Comparison of ENCODE assay signal across 8 mouse cellular contexts in the genomic region with DNA sequence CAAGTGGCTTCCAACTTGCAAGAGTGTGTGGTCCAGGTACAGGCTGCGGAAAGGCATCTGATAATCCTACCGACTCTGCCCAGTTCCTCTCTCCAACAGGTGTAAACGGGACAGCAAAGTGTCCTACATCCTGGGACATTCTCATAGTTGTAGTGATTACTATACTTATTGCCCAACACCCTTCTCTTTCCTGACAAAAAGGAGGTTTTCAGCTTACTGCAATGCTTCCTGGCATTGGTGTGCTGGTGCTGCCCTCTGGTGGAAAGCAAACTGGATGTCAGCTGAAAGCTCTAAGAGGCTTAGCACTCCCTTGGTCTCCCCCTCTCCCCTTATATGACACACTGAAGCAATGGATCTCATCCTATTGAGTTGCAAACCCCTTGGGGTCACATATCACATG. TPM values are rescaled to one million over a fixed set of nuclear protein-coding genes. Genes with fewer than 3 reads are reported as not detected.
A peak's percentile ranks its signal among the peaks of the same experiment; 100 is the strongest.
DNase-seq lines count a peak whose midpoint lies in the region; ATAC-seq and TF ChIP-seq lines count a peak whose summit lies in the region.

No protein-coding gene starts in this region.

- no peaks in the 10 kb centered on the region for H3K27me3 ChIP-seq in ES-Bruce4 (ENCODE audit: control insufficient read depth, insufficient read depth, low read length, poor library complexity, severe bottlenecking)
- H3K27me3 ChIP-seq in embryonic facial prominence, embryonic 10.5 days (replicated peaks; ENCODE audit: low read depth, poor library complexity, severe bottlenecking), result peaks cover 82% of the 10 kb centered on the region
- peaks cover 3% of the 10 kb centered on the region; the same call in 1 of the 2 replicates for H3K27me3 ChIP-seq in hindbrain, embryonic 12.5 days

- WGBS in embryonic facial prominence, embryonic 10.5 days, result 81% methylated on average over 3 of the region's 3 CpGs
- 72% methylated on average over 3 of the region's 3 CpGs for WGBS in hindbrain, embryonic 12.5 days

- no peaks in the 10 kb centered on the region for H3K9me3 ChIP-seq in ES-Bruce4 (replicated peaks; ENCODE audit: control insufficient read depth, insufficient read depth, low read length, poor library complexity, severe bottlenecking)
- no peaks in the 10 kb centered on the region for H3K9me3 ChIP-seq in embryonic facial prominence, embryonic 10.5 days
- no peaks in the 10 kb centered on the region for H3K9me3 ChIP-seq in hindbrain, embryonic 12.5 days (replicated peaks)

- peak; percentile 25 to 77 for DNase-seq in adrenal gland, adult (ENCODE audit: inconsistent age in 2 of 2, low spot score in 1 of 2)
- DNase-seq in embryonic facial prominence, embryonic 10.5 days (ENCODE audit: low spot score), result peak; percentile 42
- peak; percentile 43 for DNase-seq in layer of hippocampus, adult 9-11 months
- peak; percentile 35 for DNase-seq in lung, postnatal 25 days (ENCODE audit: low spot score)
- peak; percentile 62 for DNase-seq in retina, postnatal 1 day

- H3K27ac ChIP-seq in ES-Bruce4 (ENCODE audit: insufficient read depth, low read length), result no peak overlapping the region
- H3K27ac ChIP-seq in embryonic facial prominence, embryonic 10.5 days (replicated peaks), result no peak overlapping the region
- H3K27ac ChIP-seq in hindbrain, embryonic 12.5 days, result no peak overlapping the region

- H3K4me3 ChIP-seq in ES-Bruce4 (ENCODE audit: low read depth, low read length), result no peak overlapping the region
- H3K4me3 ChIP-seq in embryonic facial prominence, embryonic 10.5 days, result no peak overlapping the region
- no peak overlapping the region for H3K4me3 ChIP-seq in hindbrain, embryonic 12.5 days

- H3K9ac ChIP-seq in ES-Bruce4 (ENCODE audit: low read depth, poor library complexity, severe bottlenecking), result no peak overlapping the region
- no peak overlapping the region for H3K9ac ChIP-seq in hindbrain, embryonic 12.5 days

- ATAC-seq in hindbrain, embryonic 12.5 days (ENCODE audit: low FRiP score), result peak; percentile 40; the same call in 1 of the 2 replicates
- no peak for ATAC-seq in erythroblast, adult 5-6 weeks (replicated peaks; ENCODE audit: low FRiP score, poor library complexity, severe bottlenecking)

- peak; percentile 22 for TF ChIP-seq CTCF in ES-Bruce4 (IDR thresholded peaks at IDR 0.05; ENCODE audit: low read depth, low read length)

- H3K4me2 ChIP-seq in hindbrain, embryonic 12.5 days (replicated peaks), result no peak overlapping the region

- H3K36me3 ChIP-seq in ES-Bruce4 (ENCODE audit: control insufficient read depth, insufficient read depth, low read length, poor library complexity, severe bottlenecking), result peaks cover 6% of the 10 kb centered on the region; the same call in 1 of the 2 replicates
- peaks cover 22% of the 10 kb centered on the region for H3K36me3 ChIP-seq in embryonic facial prominence, embryonic 10.5 days (replicated peaks)
- H3K36me3 ChIP-seq in hindbrain, embryonic 12.5 days, result peaks cover 7% of the 10 kb centered on the region; the same call in 1 of the 2 replicates

- no peaks in the 10 kb centered on the region for H3K4me1 ChIP-seq in ES-Bruce4 (ENCODE audit: control insufficient read depth, insufficient read depth, low read length)
- no peaks in the 10 kb centered on the region for H3K4me1 ChIP-seq in embryonic facial prominence, embryonic 10.5 days
- H3K4me1 ChIP-seq in hindbrain, embryonic 12.5 days, result no peaks in the 10 kb centered on the region

- TF ChIP-seq EP300 in ES-Bruce4 (IDR thresholded peaks at IDR 0.05; ENCODE audit: insufficient read depth, low read depth, low read length), result no peak

- no peak for TF ChIP-seq POLR2A in ES-Bruce4 (IDR thresholded peaks at IDR 0.05; ENCODE audit: insufficient read depth, low read length)

RNA-seq across cellular contexts. Expression of a gene that starts 21.6 kb away (rescaled TPM):
- polyA plus RNA-seq in ES-Bruce4 (2011; ENCODE audit: insufficient read depth, insufficient read length, low read depth, missing spikeins), result 257 and 258 TPM in 2 replicates
- polyA plus RNA-seq in embryonic facial prominence, embryonic 10.5 days (2016; fragmentation: Nextera tagmentation; extraction: Ambion mirVana), result 97.0 and 97.3 TPM in 2 replicates
- polyA plus RNA-seq in hindbrain, embryonic 12.5 days (2016; fragmentation: Nextera tagmentation; extraction: Ambion mirVana), result 85.5 and 90.4 TPM in 2 replicates
- 23.8 and 31.7 TPM in 2 replicates for total RNA-seq in erythroblast, adult 5-6 weeks (2015; ENCODE audit: low replicate concordance)
- 22.9 and 32.5 TPM in 2 replicates for total RNA-seq in erythroblast, adult 5-6 weeks (2017; ENCODE audit: low replicate concordance)
